Mouse (Mus musculus) spleen, adult 2 months (tissue): Measurements from ENCODE around the gene Srcin1.

Source experiments
- CTCF ChIP-seq: fragments of 200-500 bp; IDR thresholded peaks from 2 replicates; pipeline ENCODE4 v1.5.1; 2011; ENCODE audit warnings: mild to moderate bottlenecking, inconsistent platforms; ENCODE audit not compliant: insufficient read depth, insufficient read length, insufficient replicate concordance; ENCODE audit errors: extremely low read depth
- POLR2A ChIP-seq: fragments of 200-500 bp; IDR thresholded peaks from 2 replicates; pipeline ENCODE4 v1.6.1; 2011; ENCODE audit warnings: low read depth, low read length, inconsistent platforms

DNA sequence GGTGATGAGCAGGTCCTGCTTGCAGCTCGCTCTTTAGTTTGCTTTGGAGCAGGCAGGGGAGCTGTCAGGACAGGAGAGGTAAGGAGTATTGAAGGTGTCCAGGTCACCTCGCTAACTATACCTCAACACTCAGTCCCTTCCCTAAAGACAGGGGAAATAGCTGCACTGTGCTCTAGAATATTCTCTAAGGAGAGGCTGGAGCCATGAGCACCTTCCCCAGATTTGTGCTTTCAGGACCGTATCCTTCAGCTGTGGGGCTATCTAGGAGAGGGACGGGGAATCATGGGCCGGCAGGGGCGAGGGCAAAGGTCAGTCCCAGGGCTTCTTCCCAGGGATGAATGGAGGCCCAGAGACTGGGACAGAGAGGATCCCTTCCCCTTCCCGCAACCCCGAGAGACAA, 23.8 kb downstream of the Srcin1 start:
- TF ChIP-seq CTCF (no peak), POLR2A (no peak)
